Mouse (Mus musculus) megakaryocyte, embryonic 14.5 days (primary cell): ENCODE measurements around the gene Crispld2. TPM values are rescaled to one million over a fixed set of nuclear protein-coding genes. Genes with fewer than 3 reads are reported as not detected.
A peak's percentile ranks its signal among the peaks of the same experiment; 100 is the strongest.

Experiments used
- H3K27me3 ChIP-seq: replicated peaks from 2 replicates; pipeline ENCODE3; 2012; ENCODE audit warnings: inconsistent platforms
- H3K36me3 ChIP-seq: replicated peaks from 2 replicates; pipeline ENCODE3; 2012; ENCODE audit warnings: low read length, inconsistent platforms, mixed read lengths
- H3K4me1 ChIP-seq: 2 replicates; pipeline ENCODE4 v1.6.1; 2012; ENCODE audit warnings: inconsistent platforms
- H3K4me3 ChIP-seq: replicated peaks from 2 replicates; pipeline ENCODE3; 2012; ENCODE audit warnings: moderate library complexity, mild to moderate bottlenecking, inconsistent platforms
- H3K9me3 ChIP-seq: 2 replicates; pipeline ENCODE4 v1.6.1; 2012; ENCODE audit warnings: inconsistent platforms
- FLI1 ChIP-seq: IDR thresholded peaks from 2 replicates; pipeline ENCODE4 v1.6.1; 2012; ENCODE audit warnings: low read length, inconsistent platforms, mixed read lengths
- GATA1 ChIP-seq: IDR thresholded peaks from 3 replicates; pipeline ENCODE4 v1.6.1; 2012; ENCODE audit warnings: mixed read lengths, low read length, inconsistent platforms, borderline replicate concordance
- polyA plus RNA-seq: library from polyadenylated mRNA; stranded (reverse); fragments of >175 nt; gene quantifications from 2 replicates; pipeline ENCODE4 v1.2.3, GENCODE M21; 2012; ENCODE audit warnings: low replicate concordance; ENCODE audit not compliant: insufficient read depth

Gene Crispld2
- polyA plus RNA-seq, 1 experiment, result 0.83 TPM

GRCm38 (mm10) chr8:120072259-120072658 lies 80.0 kb downstream of the Crispld2 start:
- no peak overlapping the region for H3K4me3 ChIP-seq
- H3K27me3 ChIP-seq, result peaks cover 85% of the 10 kb centered on the region
- H3K4me1 ChIP-seq, result no peaks in the 10 kb centered on the region
- no peak for TF ChIP-seq GATA1
- no peak for TF ChIP-seq FLI1
- no peaks in the 10 kb centered on the region for H3K36me3 ChIP-seq
- H3K9me3 ChIP-seq, result peaks cover 10% of the 10 kb centered on the region; the same call in 1 of the 2 replicates

- Histone ChIP-seq H3K9me3 (peaks cover 4% of the 10 kb centered on the region; the same call in 1 of the 2 replicates), H3K36me3 (no peaks in the 10 kb centered on the region), H3K27me3 (peaks cover 79% of the 10 kb centered on the region), H3K4me1 (no peaks in the 10 kb centered on the region), H3K4me3 (no peak overlapping the region)
- no peak for TF ChIP-seq FLI1
- TF ChIP-seq GATA1, result no peak
Observed at GRCm38 (mm10) chr8:120072827-120073226, 80.6 kb downstream of the Crispld2 start.

GRCm38 (mm10) chr8:120074516-120074915 lies 82.3 kb downstream of the Crispld2 start:
- TF ChIP-seq FLI1, result no peak
- no peak for TF ChIP-seq GATA1
- peaks cover 73% of the 10 kb centered on the region for H3K27me3 ChIP-seq
- no peaks in the 10 kb centered on the region for H3K36me3 ChIP-seq
- H3K9me3 ChIP-seq, result no peaks in the 10 kb centered on the region
- H3K4me1 ChIP-seq, result peaks cover 4% of the 10 kb centered on the region
- H3K4me3 ChIP-seq, result no peak overlapping the region

GRCm38 (mm10) chr8:120075347-120075746 lies 83.1 kb downstream of the Crispld2 start:
- TF ChIP-seq GATA1, result no peak
- TF ChIP-seq FLI1, result no peak
- H3K36me3 ChIP-seq, result peaks cover under 1% of the 10 kb centered on the region
- H3K4me3 ChIP-seq, result no peak overlapping the region
- H3K4me1 ChIP-seq, result peaks cover 4% of the 10 kb centered on the region
- no peaks in the 10 kb centered on the region for H3K9me3 ChIP-seq
- peaks cover 69% of the 10 kb centered on the region for H3K27me3 ChIP-seq

- no peak for TF ChIP-seq GATA1
- no peak for TF ChIP-seq FLI1
- H3K36me3 ChIP-seq, result peaks cover 27% of the 10 kb centered on the region
- no peaks in the 10 kb centered on the region for H3K9me3 ChIP-seq
- peaks cover 4% of the 10 kb centered on the region for H3K4me1 ChIP-seq
- peaks cover 42% of the 10 kb centered on the region for H3K27me3 ChIP-seq
- H3K4me3 ChIP-seq, result no peak overlapping the region
Observed at GRCm38 (mm10) chr8:120078080-120078479, 85.8 kb downstream of the Crispld2 start.

GRCm38 (mm10) chr8:120079361-120079760 lies 87.1 kb downstream of the Crispld2 start:
- peaks cover 4% of the 10 kb centered on the region for H3K4me1 ChIP-seq
- H3K9me3 ChIP-seq, result no peaks in the 10 kb centered on the region
- peaks cover 30% of the 10 kb centered on the region for H3K27me3 ChIP-seq
- TF ChIP-seq FLI1 (no peak), GATA1 (no peak)
- peaks cover 37% of the 10 kb centered on the region for H3K36me3 ChIP-seq
- no peak overlapping the region for H3K4me3 ChIP-seq

- peak overlapping the region; percentile 14 for H3K4me3 ChIP-seq
- H3K27me3 ChIP-seq, result peaks cover 2% of the 10 kb centered on the region
- H3K9me3 ChIP-seq, result no peaks in the 10 kb centered on the region
- H3K4me1 ChIP-seq, result peaks cover 7% of the 10 kb centered on the region
- H3K36me3 ChIP-seq, result peaks cover 74% of the 10 kb centered on the region
- TF ChIP-seq FLI1 (no peak), GATA1 (no peak)
Observed at GRCm38 (mm10) chr8:120083261-120083660, 91.0 kb downstream of the Crispld2 start.

GRCm38 (mm10) chr8:120084783-120085182 lies 92.5 kb downstream of the Crispld2 start:
- no peak overlapping the region for H3K4me3 ChIP-seq
- H3K27me3 ChIP-seq, result no peaks in the 10 kb centered on the region
- TF ChIP-seq FLI1, result no peak
- TF ChIP-seq GATA1, result no peak
- peaks cover 83% of the 10 kb centered on the region for H3K36me3 ChIP-seq
- H3K9me3 ChIP-seq, result no peaks in the 10 kb centered on the region
- peaks cover 8% of the 10 kb centered on the region; the same call in 1 of the 2 replicates for H3K4me1 ChIP-seq

- no peak for TF ChIP-seq FLI1
- TF ChIP-seq GATA1, result no peak
- Histone ChIP-seq H3K36me3 (peaks cover 91% of the 10 kb centered on the region), H3K4me3 (no peak overlapping the region), H3K9me3 (peaks cover 12% of the 10 kb centered on the region), H3K27me3 (no peaks in the 10 kb centered on the region), H3K4me1 (peaks cover 20% of the 10 kb centered on the region)
Observed at GRCm38 (mm10) chr8:120089511-120089910, 97.3 kb downstream of the Crispld2 start.

- Histone ChIP-seq H3K4me1 (peaks cover 33% of the 10 kb centered on the region), H3K4me3 (no peak overlapping the region), H3K27me3 (no peaks in the 10 kb centered on the region), H3K9me3 (peaks cover 12% of the 10 kb centered on the region), H3K36me3 (peaks cover 91% of the 10 kb centered on the region)
- TF ChIP-seq FLI1 (no peak), GATA1 (no peak)
Observed at GRCm38 (mm10) chr8:120091032-120091431, 98.8 kb downstream of the Crispld2 start.

- Histone ChIP-seq H3K4me1 (peaks cover 46% of the 10 kb centered on the region), H3K4me3 (no peak overlapping the region), H3K9me3 (peaks cover 12% of the 10 kb centered on the region), H3K36me3 (peaks cover 83% of the 10 kb centered on the region), H3K27me3 (no peaks in the 10 kb centered on the region)
- TF ChIP-seq GATA1 (no peak), FLI1 (no peak)
Observed at GRCm38 (mm10) chr8:120093103-120093502, 100.9 kb downstream of the Crispld2 start.
